Mouse (Mus musculus) ES-E14 (cell line): ENCODE data around the gene Fbxl8. TPM values are rescaled to one million over a fixed set of nuclear protein-coding genes. Genes with fewer than 3 reads are reported as not detected.

Experiments
- DNase-seq: peaks from one replicate; pipeline ENCODE4 v3.0.0-alpha.2; 2013; ENCODE audit warnings: low read depth, low spot score
- H3K27ac ChIP-seq: 2 replicates; pipeline ENCODE4 v1.5.1; 2012; ENCODE audit warnings: low read depth, mild to moderate bottlenecking, low read length, moderate library complexity, mixed read lengths; ENCODE audit not compliant: poor library complexity, insufficient read depth, severe bottlenecking
- H3K36me3 ChIP-seq: 2 replicates; pipeline ENCODE4 v1.6.1; 2012; ENCODE audit warnings: mild to moderate bottlenecking, low read length, moderate library complexity, mixed read lengths; ENCODE audit not compliant: control insufficient read depth, poor library complexity, insufficient read depth, severe bottlenecking
- H3K4me1 ChIP-seq, 2 experiments: fragments of 150-350 bp in 1 of 2; sonication (generic) in 1 of 2; 2 replicates each; pipeline ENCODE4 v1.6.1; 2012; ENCODE audit warnings: low read length in 2 of 2, mild to moderate bottlenecking in 1 of 2, mixed read lengths in 1 of 2; ENCODE audit not compliant: control insufficient read depth in 2 of 2, insufficient read depth in 2 of 2, poor library complexity in 1 of 2
- H3K4me3 ChIP-seq, 2 experiments: fragments of 150-350 bp in 1 of 2; sonication (generic) in 1 of 2; 2 replicates each; pipeline ENCODE4 v1.5.1; 2012; ENCODE audit warnings: low read length in 2 of 2, low read depth in 1 of 2, mild to moderate bottlenecking in 1 of 2, mixed read lengths in 1 of 2; ENCODE audit not compliant: insufficient read depth in 1 of 2, poor library complexity in 1 of 2, severe bottlenecking in 1 of 2
- H3K9ac ChIP-seq: 2 replicates; pipeline ENCODE4 v1.6.1; 2012; ENCODE audit warnings: low read depth, mild to moderate bottlenecking, low read length, mixed read lengths; ENCODE audit not compliant: poor library complexity, insufficient read depth, severe bottlenecking
- H3K9me3 ChIP-seq: fragments of 150-350 bp; sonication (generic); 2 replicates; pipeline ENCODE4 v1.6.1; 2012; ENCODE audit warnings: low read depth, mild to moderate bottlenecking, low read length; ENCODE audit not compliant: control insufficient read depth, insufficient read depth
- CHD2 ChIP-seq: IDR thresholded peaks from 2 replicates; pipeline ENCODE4 v1.6.1; 2014; ENCODE audit warnings: mild to moderate bottlenecking, low read depth, low read length, inconsistent platforms
- HCFC1 ChIP-seq: IDR thresholded peaks from 2 replicates; pipeline ENCODE4 v1.6.1; 2012; ENCODE audit warnings: low read length, inconsistent platforms, borderline replicate concordance; ENCODE audit not compliant: insufficient read depth
- MAFK ChIP-seq: IDR thresholded peaks from 2 replicates; pipeline ENCODE4 v1.6.1; 2014; ENCODE audit warnings: mild to moderate bottlenecking, low read depth, low read length, inconsistent platforms; ENCODE audit not compliant: insufficient read depth
- ZC3H11A ChIP-seq: IDR thresholded peaks from 2 replicates; pipeline ENCODE4 v1.6.1; 2012; ENCODE audit warnings: low read depth, mild to moderate bottlenecking, inconsistent platforms, low read length, borderline replicate concordance
- ZNF384 ChIP-seq: IDR thresholded peaks from 2 replicates; pipeline ENCODE4 v1.6.1; 2012; ENCODE audit warnings: low read depth, low read length, inconsistent platforms
- in situ Hi-C, 2 experiments: fragments of 600-800 bp; cut with MboI; formaldehyde crosslinking; loops; one replicate each; pipeline ENCODE4 v1.15.1; 2025; ENCODE audit warnings: low sequenced_read_pairs in 2 of 2, inconsistent platforms in 1 of 2; ENCODE audit not compliant: unreplicated experiment in 2 of 2
- total RNA-seq: library from RNA; depleted of rRNA; stranded (reverse); fragments of 300-350 nt; gene quantifications from 2 replicates; pipeline ENCODE4 v1.2.3, GENCODE M21; 2012

Gene Fbxl8
- total RNA-seq, 1 experiment: 2.3 TPM

DNA sequence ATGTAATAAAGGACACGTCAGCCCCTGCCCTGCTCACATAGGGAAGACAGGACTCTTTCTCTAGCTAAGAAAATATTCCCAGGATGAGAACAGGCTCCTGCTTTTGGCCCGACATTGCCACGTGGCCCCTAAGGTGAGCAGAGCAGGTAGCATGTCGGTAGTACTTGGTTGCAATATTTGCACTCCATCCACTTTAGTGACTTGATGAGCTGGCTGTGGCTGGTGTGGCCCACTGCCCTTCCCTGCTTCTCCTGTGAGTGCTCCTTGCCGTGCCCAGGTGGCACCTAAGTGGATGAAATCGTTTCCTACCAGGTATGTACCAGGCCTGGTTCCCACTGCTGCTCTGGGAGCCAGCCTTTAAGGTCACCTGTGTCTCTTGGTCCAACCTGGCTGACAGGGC lies 12.5 kb upstream of the Fbxl8 start:
- H3K4me1 ChIP-seq: peaks cover 0 to 8% of the 10 kb centered on the region in 2 experiments; a peak in 2 of 4 replicates
- no peaks in the 10 kb centered on the region for H3K9me3 ChIP-seq
- H3K9ac ChIP-seq: no peak overlapping the region
- DNase-seq: no peak
- H3K36me3 ChIP-seq: peaks cover 52% of the 10 kb centered on the region
- no peak overlapping the region for H3K4me3 ChIP-seq
- no peak for TF ChIP-seq HCFC1
- TF ChIP-seq ZC3H11A: no peak
- TF ChIP-seq CHD2: no peak
- TF ChIP-seq MAFK: no peak
- no peak for TF ChIP-seq ZNF384
- in situ Hi-C loops: loop anchor here in 1 of 2 experiments (25.0 kb wide), 1 partner anchor 615 kb away; the partner anchor contains the start of genes Ciao2b and Rrad
- no peak overlapping the region for H3K27ac ChIP-seq

DNA sequence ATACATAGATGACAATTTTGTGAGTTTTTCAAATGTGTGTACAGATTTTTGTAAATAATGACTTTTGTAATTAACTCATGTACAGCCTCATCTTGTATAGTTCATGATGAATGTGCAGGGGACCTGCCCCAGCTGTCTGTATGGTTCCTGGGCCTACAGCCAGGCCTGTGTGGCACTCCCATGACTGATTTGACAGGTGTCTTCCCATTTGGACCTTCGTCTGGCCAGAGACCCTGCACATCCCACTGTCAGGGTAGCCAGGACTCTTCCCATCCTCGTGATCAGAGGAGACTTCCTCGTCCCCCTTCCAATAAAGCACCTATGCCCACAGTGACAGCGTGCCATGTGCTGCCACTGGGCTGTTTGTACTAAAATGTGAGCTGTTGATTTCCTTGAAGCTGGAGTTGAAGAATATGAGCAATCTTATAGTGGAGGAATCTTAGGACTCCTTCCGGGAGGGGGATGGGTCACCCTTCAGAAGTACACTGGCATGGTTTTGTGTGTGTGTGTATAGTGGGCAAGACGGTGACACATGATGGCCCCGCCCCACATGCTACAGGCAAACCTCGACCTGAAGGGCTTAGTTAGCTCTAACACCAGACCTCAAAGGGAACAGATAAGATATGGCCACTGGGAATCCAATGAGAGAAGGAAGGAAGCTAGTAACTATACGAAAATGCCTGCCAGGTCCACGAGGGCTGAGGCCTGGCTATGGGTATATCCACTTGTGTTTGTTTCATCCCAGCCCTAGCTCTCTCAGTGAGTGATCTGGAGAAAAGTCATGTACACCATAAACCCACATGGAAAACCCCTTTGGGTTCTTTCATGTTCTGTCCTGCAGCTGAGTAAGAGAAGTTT lies 11.5 kb upstream of the Fbxl8 start:
- no peak overlapping the region for H3K27ac ChIP-seq
- TF ChIP-seq HCFC1: no peak
- no peak for TF ChIP-seq ZNF384
- TF ChIP-seq ZC3H11A: no peak
- peaks cover 48% of the 10 kb centered on the region for H3K36me3 ChIP-seq
- H3K4me1 ChIP-seq: peaks cover 0 to 8% of the 10 kb centered on the region in 2 experiments; a peak in 2 of 4 replicates
- DNase-seq: no peak
- no peak overlapping the region for H3K4me3 ChIP-seq
- no peaks in the 10 kb centered on the region for H3K9me3 ChIP-seq
- H3K9ac ChIP-seq: no peak overlapping the region
- in situ Hi-C loops: loop anchor here in 1 of 2 experiments (25.0 kb wide), 1 partner anchor 616 kb away; the partner anchor contains the start of genes Ciao2b and Rrad

DNA sequence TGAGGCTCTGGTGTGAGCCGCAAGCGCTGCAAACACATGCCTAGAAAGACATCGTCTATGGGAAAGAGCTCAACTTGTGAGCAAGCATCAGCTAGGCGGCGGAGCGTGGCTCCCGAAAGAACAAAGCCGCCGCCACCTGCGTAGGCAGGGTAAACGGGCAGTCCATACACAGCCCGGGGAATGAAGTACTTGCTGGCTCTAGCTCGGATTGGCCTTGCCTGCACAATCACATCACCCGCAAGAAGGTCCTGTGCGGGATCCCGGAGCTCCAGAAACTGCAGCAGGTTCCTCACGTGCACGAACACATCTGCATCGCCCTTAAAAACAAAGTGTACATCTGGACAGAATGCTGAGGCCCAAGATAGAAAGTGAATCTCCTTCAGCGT lies 10.7 kb upstream of the Fbxl8 start:
- peaks cover 40% of the 10 kb centered on the region for H3K36me3 ChIP-seq
- DNase-seq: no peak
- in situ Hi-C loops: loop anchor here in 1 of 2 experiments (25.0 kb wide), 1 partner anchor 616 kb away; the partner anchor contains the start of genes Ciao2b and Rrad

DNA sequence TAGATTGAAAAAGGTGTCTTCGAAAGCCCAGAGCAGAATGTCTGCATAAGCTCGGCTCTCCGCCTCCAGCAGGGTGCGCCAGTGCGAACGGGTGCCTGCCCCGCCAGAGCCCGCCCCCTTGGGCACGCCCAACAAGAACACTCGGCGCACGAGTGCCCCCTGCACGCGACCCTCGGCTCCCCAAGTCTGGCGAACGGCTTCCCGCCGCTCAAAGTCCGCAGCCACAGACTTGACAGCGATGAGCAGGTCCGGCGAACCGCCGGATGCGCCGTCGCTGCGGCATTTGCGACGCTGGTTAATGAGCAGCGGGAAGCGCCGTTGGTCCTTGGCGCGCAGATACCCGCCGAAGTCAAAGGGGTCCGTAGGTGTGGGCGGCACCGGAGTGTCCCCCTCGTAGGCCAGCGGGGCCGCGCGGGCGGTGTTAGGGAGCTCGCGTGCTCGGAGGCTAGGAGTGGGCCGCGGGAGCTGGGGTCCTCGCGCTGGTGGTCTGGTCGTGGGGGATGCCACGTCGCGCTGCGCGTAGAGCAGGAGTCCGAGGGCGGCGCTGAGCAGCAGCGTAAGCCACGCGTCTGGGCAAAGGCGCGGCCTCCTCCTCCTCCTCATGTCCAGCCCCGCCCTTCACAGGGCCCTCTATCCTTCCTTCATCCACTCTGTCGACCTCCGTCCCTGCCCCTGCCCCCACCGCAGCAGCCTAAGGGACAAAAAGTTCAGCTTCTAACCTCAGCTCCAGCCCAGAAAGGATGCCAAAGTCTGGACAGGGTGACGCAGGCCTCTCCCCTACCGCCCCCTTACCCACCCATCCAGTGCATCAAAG lies 10.1 kb upstream of the Fbxl8 start:
- H3K36me3 ChIP-seq: peaks cover 35% of the 10 kb centered on the region
- peak; percentile 43; the same call in 1 of the 2 replicates for TF ChIP-seq HCFC1
- TF ChIP-seq MAFK: no peak
- H3K4me1 ChIP-seq: peaks cover 0 to 12% of the 10 kb centered on the region in 2 experiments; a peak in 2 of 4 replicates
- in situ Hi-C loops: loop anchor here in 1 of 2 experiments (25.0 kb wide), 1 partner anchor 617 kb away; the partner anchor contains the start of genes Ciao2b and Rrad
- no peak overlapping the region for H3K27ac ChIP-seq
- peak; percentile 86 for DNase-seq
- H3K9me3 ChIP-seq: no peaks in the 10 kb centered on the region
- peak overlapping the region; percentile 60 to 74 for H3K4me3 ChIP-seq
- H3K9ac ChIP-seq: peak overlapping the region; percentile 62

More for the DNA sequence above, 10.7 kb upstream of the Fbxl8 start:
- Histone ChIP-seq H3K9ac (peak overlapping the region; percentile 36; the same call in 1 of the 2 replicates), H3K9me3 (no peaks in the 10 kb centered on the region), H3K4me1 (peaks cover 0 to 12% of the 10 kb centered on the region in 2 experiments; a peak in 2 of 4 replicates), H3K4me3 (peak overlapping the region; percentile 6 to 60; a peak in 3 of 4 replicates), H3K27ac (no peak overlapping the region)
- TF ChIP-seq ZC3H11A: no peak
- TF ChIP-seq CHD2: no peak
- TF ChIP-seq MAFK: no peak
- no peak for TF ChIP-seq ZNF384
- TF ChIP-seq HCFC1: no peak
